Mouse (Mus musculus) embryonic fibroblast, embryonic 13.5 days (primary cell): Measurements from ENCODE around the gene Stk24. TPM values are rescaled to one million over a fixed set of nuclear protein-coding genes. Genes with fewer than 3 reads are reported as not detected.

Source experiments
- H3K27ac ChIP-seq: 2 replicates; pipeline ENCODE4 v1.5.1; 2012; ENCODE audit warnings: low read length, control low read depth, inconsistent platforms; ENCODE audit not compliant: insufficient read depth
- H3K4me1 ChIP-seq: 2 replicates; pipeline ENCODE4 v1.6.1; 2011; ENCODE audit warnings: low read length; ENCODE audit not compliant: control insufficient read depth, insufficient read depth
- H3K4me3 ChIP-seq: 2 replicates; pipeline ENCODE4 v1.5.1; 2011; ENCODE audit warnings: mild to moderate bottlenecking, control low read depth, low read length; ENCODE audit not compliant: insufficient read depth
- CTCF ChIP-seq: IDR thresholded peaks from 2 replicates; pipeline ENCODE4 v1.5.1; 2011; ENCODE audit warnings: mild to moderate bottlenecking, control low read depth, low read length, moderate library complexity, borderline replicate concordance; ENCODE audit not compliant: insufficient read depth
- POLR2A ChIP-seq: IDR thresholded peaks from 2 replicates; pipeline ENCODE4 v1.6.1; 2011; ENCODE audit warnings: low read depth, mild to moderate bottlenecking, control low read depth, low read length, moderate library complexity
- polyA plus RNA-seq: library from polyadenylated mRNA; stranded (reverse); fragments of >200 nt; gene quantifications from 2 replicates; pipeline ENCODE4 v1.2.4, GENCODE M21; 2011; ENCODE audit warnings: low read depth; ENCODE audit not compliant: missing spikeins, insufficient read length

Gene Stk24
- polyA plus RNA-seq, 1 experiment = 102 TPM

- Histone ChIP-seq H3K27ac (no peak overlapping the region), H3K4me3 (no peak overlapping the region), H3K4me1 (peaks cover 14% of the 10 kb centered on the region)
- TF ChIP-seq POLR2A (no peak), CTCF (no peak)
Measured at GRCm38 (mm10) chr14:121351737-121352136, 28.1 kb downstream of the Stk24 start.

DNA sequence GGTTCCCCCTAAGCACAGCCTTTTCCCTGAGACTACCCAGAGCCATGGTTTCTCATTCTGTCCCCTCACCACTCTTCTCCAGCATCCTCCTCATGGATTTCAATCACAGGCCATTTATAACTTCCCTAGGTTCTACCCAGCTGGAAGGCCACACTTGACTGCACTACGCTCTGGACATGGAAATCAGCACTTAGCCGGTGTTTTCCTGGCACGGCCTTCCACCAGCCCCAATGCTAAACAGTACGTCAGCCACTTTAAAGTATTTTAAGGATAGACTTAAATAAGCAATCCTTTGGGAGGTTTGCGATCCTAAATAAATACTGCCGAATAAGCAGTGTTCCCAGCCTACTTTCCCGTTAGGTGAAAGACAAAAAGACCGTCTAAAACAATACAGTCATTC is 29.8 kb downstream of the Stk24 start:
- TF ChIP-seq CTCF (no peak), POLR2A (no peak)
- Histone ChIP-seq H3K4me3 (no peak overlapping the region), H3K27ac (no peak overlapping the region), H3K4me1 (peaks cover 7% of the 10 kb centered on the region)

- H3K4me1 ChIP-seq = peaks cover 7% of the 10 kb centered on the region
- no peak overlapping the region for H3K4me3 ChIP-seq
- H3K27ac ChIP-seq = no peak overlapping the region
- TF ChIP-seq POLR2A = no peak
- no peak for TF ChIP-seq CTCF
Measured at GRCm38 (mm10) chr14:121349291-121349690, 30.5 kb downstream of the Stk24 start.

DNA sequence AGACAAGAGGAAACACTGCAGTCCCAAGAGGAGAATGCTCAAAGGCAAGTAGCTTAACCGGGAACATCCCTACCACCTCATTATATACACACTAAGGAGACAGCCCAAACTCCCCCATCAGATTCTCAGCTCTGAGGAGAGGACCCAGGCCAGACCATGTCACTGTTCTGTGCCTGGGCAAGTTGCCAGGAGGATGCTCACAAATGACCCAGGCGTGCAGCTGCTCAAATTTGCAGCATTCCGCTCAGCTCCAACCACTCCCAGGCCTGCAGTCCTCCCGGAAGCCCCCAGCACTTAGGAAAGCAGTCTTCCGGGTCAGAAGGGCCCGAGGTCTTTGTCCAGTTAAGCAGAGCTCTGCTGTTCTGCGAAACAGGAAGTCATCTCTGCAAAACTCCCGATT is 31.6 kb downstream of the Stk24 start:
- no peak overlapping the region for H3K27ac ChIP-seq
- peaks cover 11% of the 10 kb centered on the region for H3K4me1 ChIP-seq
- TF ChIP-seq CTCF = no peak
- no peak for TF ChIP-seq POLR2A
- H3K4me3 ChIP-seq = no peak overlapping the region

DNA sequence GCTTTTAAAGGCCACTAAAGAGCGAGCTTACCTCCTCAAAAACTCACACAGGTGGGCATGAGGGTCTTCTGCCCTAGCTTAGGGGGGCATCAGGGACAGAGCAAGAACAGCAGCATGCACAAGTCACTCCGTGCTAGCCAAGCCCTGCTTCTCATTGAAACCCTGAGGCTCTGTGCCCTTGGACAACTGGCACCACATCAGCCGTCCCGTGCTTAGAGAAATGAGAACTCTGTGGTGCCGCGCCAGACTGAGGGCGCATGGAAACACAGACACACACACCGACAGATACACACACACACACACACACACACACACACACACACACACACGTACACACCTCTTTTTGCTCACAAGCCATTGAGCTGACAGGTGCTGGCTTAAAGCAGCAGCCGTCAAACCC is 32.7 kb downstream of the Stk24 start:
- TF ChIP-seq POLR2A = no peak
- no peak for TF ChIP-seq CTCF
- peaks cover 11% of the 10 kb centered on the region for H3K4me1 ChIP-seq
- H3K27ac ChIP-seq = no peak overlapping the region
- H3K4me3 ChIP-seq = no peak overlapping the region

DNA sequence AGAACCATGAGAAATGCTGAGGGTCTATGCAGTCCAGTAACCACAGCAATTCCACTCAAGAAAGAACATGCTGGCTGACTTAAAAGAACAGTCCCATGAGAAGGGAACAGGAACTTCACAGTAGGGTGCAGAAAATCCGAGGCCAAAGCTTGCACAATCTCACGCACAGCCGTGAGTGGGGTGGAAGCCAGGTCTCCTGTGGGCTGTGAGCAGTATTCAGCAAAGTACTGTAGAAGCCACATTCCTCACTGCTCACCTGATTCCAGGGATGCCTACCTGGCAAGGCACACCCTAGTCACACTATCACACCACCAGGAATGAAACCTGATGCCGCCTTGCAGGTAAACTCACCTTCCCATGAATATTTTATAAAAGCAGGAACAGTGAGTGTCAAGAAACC is 33.2 kb downstream of the Stk24 start:
- Histone ChIP-seq H3K4me1 (peaks cover 11% of the 10 kb centered on the region), H3K4me3 (no peak overlapping the region), H3K27ac (no peak overlapping the region)
- TF ChIP-seq CTCF (no peak), POLR2A (no peak)

DNA sequence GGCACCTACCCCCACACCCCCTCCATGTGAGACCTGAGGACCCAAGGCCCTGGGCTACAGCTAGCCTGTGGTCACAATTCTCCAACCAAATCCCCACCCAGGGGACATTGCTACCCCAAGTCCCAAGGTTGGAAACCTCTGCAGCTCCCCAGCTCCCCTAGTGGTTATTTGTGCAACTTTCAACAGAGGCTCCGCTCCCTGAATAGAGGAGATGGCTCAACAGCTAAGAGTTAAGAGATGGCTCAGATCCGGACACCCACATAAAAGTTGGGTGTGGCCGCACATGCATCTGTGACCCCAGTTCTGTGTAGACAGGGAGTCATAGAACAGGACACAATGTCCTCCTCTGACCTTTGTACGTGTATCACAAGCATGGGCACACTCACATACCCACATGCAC is 33.8 kb downstream of the Stk24 start:
- TF ChIP-seq POLR2A = no peak
- TF ChIP-seq CTCF = no peak
- peaks cover 11% of the 10 kb centered on the region for H3K4me1 ChIP-seq
- no peak overlapping the region for H3K27ac ChIP-seq
- H3K4me3 ChIP-seq = no peak overlapping the region

DNA sequence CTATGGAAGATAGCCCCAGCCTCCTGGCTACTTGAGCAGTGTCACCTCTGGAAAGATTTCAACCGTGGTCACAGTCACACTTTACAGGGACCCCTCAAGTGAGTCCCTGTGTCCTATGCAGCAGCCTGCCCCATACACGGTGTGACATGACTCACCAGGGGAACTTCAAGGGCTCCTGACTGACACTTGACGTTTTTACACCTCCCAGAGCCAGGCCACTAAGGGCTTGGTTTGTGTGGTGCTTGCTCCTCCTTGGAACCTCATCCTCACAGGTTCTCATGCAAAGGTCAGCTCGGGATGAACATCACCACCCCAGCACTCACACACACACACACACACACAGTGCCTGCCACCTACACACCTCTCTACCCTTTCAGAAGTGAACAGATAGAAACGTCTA is 34.9 kb downstream of the Stk24 start:
- H3K4me3 ChIP-seq = no peak overlapping the region
- peaks cover 11% of the 10 kb centered on the region for H3K4me1 ChIP-seq
- H3K27ac ChIP-seq = no peak overlapping the region
- no peak for TF ChIP-seq CTCF
- no peak for TF ChIP-seq POLR2A

- Histone ChIP-seq H3K27ac (no peak overlapping the region), H3K4me3 (no peak overlapping the region), H3K4me1 (0 out of 2 replicates have a peak, but pooled peaks cover 6% of the 10 kb centered on the region)
- TF ChIP-seq POLR2A (no peak), CTCF (no peak)
Measured at GRCm38 (mm10) chr14:121342885-121343284, 36.9 kb downstream of the Stk24 start.

DNA sequence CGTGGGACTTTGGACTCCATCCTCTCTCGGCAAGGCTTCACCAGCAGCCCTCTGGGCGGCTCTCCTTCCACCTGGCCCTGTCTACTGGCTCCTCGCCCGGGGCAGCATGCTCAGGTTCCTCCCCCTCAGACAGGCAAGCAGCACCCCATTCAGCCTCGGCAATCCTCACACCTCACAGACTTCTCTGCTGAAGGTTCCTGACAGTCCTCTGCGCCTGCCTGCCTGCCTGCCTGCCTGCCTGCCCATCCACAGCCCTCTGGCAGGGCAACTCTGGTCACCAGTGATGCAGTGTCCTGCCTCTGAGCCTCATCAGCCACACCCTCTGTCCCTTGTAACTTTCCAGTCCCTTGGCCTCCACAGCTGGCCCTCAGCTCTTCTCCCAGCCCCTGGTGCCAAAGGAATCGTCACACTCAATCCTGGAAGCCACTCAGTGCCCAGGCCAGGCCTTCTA is 39.8 kb downstream of the Stk24 start:
- Histone ChIP-seq H3K4me1 (0 out of 2 replicates have a peak, but pooled peaks cover 4% of the 10 kb centered on the region), H3K4me3 (no peak overlapping the region), H3K27ac (no peak overlapping the region)
- no peak for TF ChIP-seq POLR2A
- TF ChIP-seq CTCF = no peak
